Mouse (Mus musculus) cortical plate, adult 2 months (tissue): ENCODE results near the gene Csgalnact2. TPM values are rescaled to one million over a fixed set of nuclear protein-coding genes. Genes with fewer than 3 reads are reported as not detected.

Experiments used
- H3K27ac ChIP-seq: fragments of 200-500 bp; 2 replicates; pipeline ENCODE4 v1.5.1; 2012; ENCODE audit warnings: low read length, control low read depth, inconsistent platforms; ENCODE audit not compliant: insufficient read depth
- H3K4me1 ChIP-seq: fragments of 200-500 bp; 2 replicates; pipeline ENCODE4 v1.6.1; 2011; ENCODE audit warnings: low read length; ENCODE audit not compliant: control insufficient read depth, insufficient read depth
- H3K4me3 ChIP-seq: fragments of 200-500 bp; 2 replicates; pipeline ENCODE4 v1.5.1; 2011; ENCODE audit warnings: mild to moderate bottlenecking, low read length, control low read depth; ENCODE audit not compliant: insufficient read depth
- CTCF ChIP-seq: fragments of 200-500 bp; IDR thresholded peaks from 2 replicates; pipeline ENCODE4 v1.5.1; 2011; ENCODE audit warnings: mild to moderate bottlenecking, control low read depth, low read length; ENCODE audit not compliant: insufficient read depth; ENCODE audit errors: extremely low read depth
- POLR2A ChIP-seq: fragments of 200-500 bp; IDR thresholded peaks from 2 replicates; pipeline ENCODE4 v1.6.1; 2011; ENCODE audit warnings: mild to moderate bottlenecking, low read length, control low read depth; ENCODE audit not compliant: insufficient read depth; ENCODE audit errors: extremely low read depth
- polyA plus RNA-seq: library from polyadenylated mRNA; depleted of rRNA; stranded (reverse); fragments of >200 nt; gene quantifications from 2 replicates; pipeline ENCODE4 v1.2.3, GENCODE M21; 2012; rRNA removed

Gene Csgalnact2
- polyA plus RNA-seq, result 8.9 and 9.1 TPM in 2 replicates

- peak within 1 kb of the TSS; percentile 83 for H3K4me3 ChIP-seq
- no peaks in the 10 kb centered on the region for H3K4me1 ChIP-seq
- no peak for TF ChIP-seq CTCF
- peak; percentile 51 for TF ChIP-seq POLR2A
- peak within 1 kb of the TSS; percentile 37; the same call in 1 of the 2 replicates for H3K27ac ChIP-seq
These were observed at the start of gene Csgalnact2 for GRCm38 (mm10) chr6:118138731-118139709. TSS of gene Csgalnact2 (minus strand) at chr6:118139140.

- Histone ChIP-seq H3K27ac (no peak overlapping the region), H3K4me1 (no peaks in the 10 kb centered on the region), H3K4me3 (no peak overlapping the region)
- no peak for TF ChIP-seq POLR2A
- TF ChIP-seq CTCF, result no peak
These were observed 49.7 kb upstream of the Csgalnact2 start for GRCm38 (mm10) chr6:118188599-118188998.

GRCm38 (mm10) chr6:118187285-118187641 lies 48.3 kb upstream of the Csgalnact2 start:
- Histone ChIP-seq H3K27ac (no peak overlapping the region), H3K4me1 (no peaks in the 10 kb centered on the region), H3K4me3 (no peak overlapping the region)
- no peak for TF ChIP-seq CTCF
- no peak for TF ChIP-seq POLR2A

- H3K4me1 ChIP-seq, result no peaks in the 10 kb centered on the region
- TF ChIP-seq CTCF, result no peak
- TF ChIP-seq POLR2A, result no peak
- H3K27ac ChIP-seq, result no peak overlapping the region
- no peak overlapping the region for H3K4me3 ChIP-seq
These were observed 47.8 kb upstream of the Csgalnact2 start for GRCm38 (mm10) chr6:118186620-118187284.

- TF ChIP-seq CTCF, result no peak
- no peak for TF ChIP-seq POLR2A
- no peaks in the 10 kb centered on the region for H3K4me1 ChIP-seq
- H3K27ac ChIP-seq, result no peak overlapping the region
- H3K4me3 ChIP-seq, result no peak overlapping the region
These were observed 45.2 kb upstream of the Csgalnact2 start for GRCm38 (mm10) chr6:118184126-118184525.

GRCm38 (mm10) chr6:118180085-118180423 lies 41.1 kb upstream of the Csgalnact2 start:
- TF ChIP-seq POLR2A, result no peak
- no peak for TF ChIP-seq CTCF
- H3K27ac ChIP-seq, result no peak overlapping the region
- no peak overlapping the region for H3K4me3 ChIP-seq
- no peaks in the 10 kb centered on the region for H3K4me1 ChIP-seq

- Histone ChIP-seq H3K4me3 (no peak overlapping the region), H3K27ac (no peak overlapping the region), H3K4me1 (no peaks in the 10 kb centered on the region)
- TF ChIP-seq CTCF (peak; percentile 98), POLR2A (no peak)
These were observed 40.6 kb upstream of the Csgalnact2 start for GRCm38 (mm10) chr6:118179316-118180084.

- TF ChIP-seq POLR2A (no peak), CTCF (no peak)
- H3K27ac ChIP-seq, result no peak overlapping the region
- H3K4me1 ChIP-seq, result no peaks in the 10 kb centered on the region
- no peak overlapping the region for H3K4me3 ChIP-seq
These were observed 35.0 kb upstream of the Csgalnact2 start for GRCm38 (mm10) chr6:118173975-118174328.

- H3K4me3 ChIP-seq, result no peak overlapping the region
These were observed 34.5 kb upstream of the Csgalnact2 start for GRCm38 (mm10) chr6:118173251-118173974.

More at GRCm38 (mm10) chr6:118173251-118173974, 34.5 kb upstream of the Csgalnact2 start:
- H3K27ac ChIP-seq, result no peak overlapping the region
- TF ChIP-seq POLR2A, result no peak
- TF ChIP-seq CTCF, result no peak
- H3K4me1 ChIP-seq, result no peaks in the 10 kb centered on the region
